Mouse (Mus musculus): ENCODE data around the gene Gm12695.

DNA sequence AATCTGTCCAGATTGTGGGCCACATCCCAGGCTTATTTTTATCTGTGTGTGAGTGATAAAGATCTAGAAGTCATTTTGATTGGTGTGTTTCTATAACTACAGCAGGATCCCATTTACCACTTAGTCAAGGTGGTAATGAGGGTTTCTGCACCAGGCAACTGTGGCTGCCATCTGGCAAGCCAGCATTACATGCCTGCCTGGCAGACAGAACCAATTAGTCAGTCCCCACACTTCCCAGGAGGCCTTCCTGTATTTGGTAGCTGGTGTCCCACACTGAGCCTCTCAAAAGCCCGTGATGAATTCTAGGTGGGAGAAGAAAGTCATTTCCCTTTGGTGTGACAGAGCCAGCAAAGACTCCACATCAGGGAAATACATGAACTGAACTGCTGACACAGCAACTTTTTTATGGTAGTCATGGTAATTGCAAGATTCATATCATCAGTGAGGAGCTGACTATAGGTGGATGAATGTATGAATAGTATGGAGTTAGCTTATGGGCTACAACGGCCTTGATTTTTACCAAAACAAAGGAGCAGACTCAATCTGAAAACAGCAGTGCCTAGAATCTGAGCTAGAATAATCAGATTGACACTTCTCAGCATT lies 18.5 kb downstream of the Gm12695 start:
- TF ChIP-seq CTCF (IDR thresholded peaks at IDR 0.05; ENCODE audit: extremely low read depth, insufficient read length, insufficient replicate concordance, low read depth, low read length) (no peak), POLR2A (IDR thresholded peaks at IDR 0.05; ENCODE audit: low read depth, low read length) (no peak)
